Mouse (Mus musculus) spleen, adult 18-20 months (tissue): ENCODE measurements at regions not wholly inside any gene's neighbourhood (a gene's known extent, or its start where the extent isn't known, plus 50 kb on each side); places are given as distances from the start of the nearest gene placed in this dataset.

ENCODE experiments used
- DNase-seq, 2 experiments: peaks; one replicate each; pipeline ENCODE4 v3.0.0; 2022; ENCODE audit warnings: mixed read lengths in 2 of 2

GRCm38 (mm10) chr1:61277170-61277710, 299.5 kb downstream of the Icos start:
- no peak for DNase-seq

GRCm38 (mm10) chr1:61288185-61288584, 310.5 kb downstream of the Icos start:
- DNase-seq: no peak

GRCm38 (mm10) chr1:61288946-61289345, 311.2 kb downstream of the Icos start:
- DNase-seq: no peak

GRCm38 (mm10) chr1:61289552-61289951, 311.8 kb downstream of the Icos start:
- DNase-seq: no peak

GRCm38 (mm10) chr1:61293106-61293505, 315.4 kb downstream of the Icos start:
- DNase-seq: no peak

GRCm38 (mm10) chr1:61295219-61295618, 317.5 kb downstream of the Icos start:
- DNase-seq: no peak

- no peak for DNase-seq
Observed at GRCm38 (mm10) chr1:61296831-61297230, 319.1 kb downstream of the Icos start.

- DNase-seq: no peak
Observed at GRCm38 (mm10) chr1:61297361-61297760, 319.6 kb downstream of the Icos start.

GRCm38 (mm10) chr1:61298064-61298463, 320.3 kb downstream of the Icos start:
- no peak for DNase-seq

- DNase-seq: no peak
Observed at GRCm38 (mm10) chr1:61298779-61299178, 321.1 kb downstream of the Icos start.

- no peak for DNase-seq
Observed at GRCm38 (mm10) chr1:61300491-61300890, 322.8 kb downstream of the Icos start.

GRCm38 (mm10) chr1:61301041-61302030, 323.6 kb downstream of the Icos start:
- DNase-seq: no peak

GRCm38 (mm10) chr1:61302570-61303071, 324.9 kb downstream of the Icos start:
- DNase-seq: no peak

GRCm38 (mm10) chr1:61306296-61306695, 328.6 kb downstream of the Icos start:
- no peak for DNase-seq

- DNase-seq: no peak
Observed at GRCm38 (mm10) chr1:61309563-61309962, 329.1 kb upstream of the Pard3b start.

- DNase-seq: no peak
Observed at GRCm38 (mm10) chr1:61310063-61310760, 328.4 kb upstream of the Pard3b start.

GRCm38 (mm10) chr1:61310761-61311090, 327.9 kb upstream of the Pard3b start:
- no peak for DNase-seq

GRCm38 (mm10) chr1:61313196-61313595, 325.4 kb upstream of the Pard3b start:
- no peak for DNase-seq

GRCm38 (mm10) chr1:61316261-61316660, 322.4 kb upstream of the Pard3b start:
- DNase-seq: no peak

GRCm38 (mm10) chr1:61316736-61317135, 321.9 kb upstream of the Pard3b start:
- DNase-seq: no peak

- no peak for DNase-seq
Observed at GRCm38 (mm10) chr1:61318042-61318441, 320.6 kb upstream of the Pard3b start.

- DNase-seq: no peak
Observed at GRCm38 (mm10) chr1:61321513-61322145, 317.0 kb upstream of the Pard3b start.

GRCm38 (mm10) chr1:61331456-61331855, 307.2 kb upstream of the Pard3b start:
- no peak for DNase-seq
